Mouse (Mus musculus) gastrocnemius, adult 8-10 months (tissue): ENCODE results near the gene Nr2e3. TPM values are rescaled to one million over a fixed set of nuclear protein-coding genes. Genes with fewer than 3 reads are reported as not detected.
"Not testable (repeated sequence)": the region's sequence is repeated elsewhere in the genome, so short reads cannot be mapped to it uniquely, and the experiment has no call there.

ENCODE experiments used
- DNase-seq, 2 experiments: peaks; one replicate each; pipeline ENCODE4 v3.0.0; 2022; ENCODE audit warnings: low spot score in 2 of 2
- total RNA-seq, 4 experiments: library from RNA; stranded (reverse); gene quantifications; 2 replicates each; pipeline ENCODE4 v1.2.4; 2022

Nr2e3 gene
- total RNA-seq, 4 experiments from 2014 or later, result not detected

DNA sequence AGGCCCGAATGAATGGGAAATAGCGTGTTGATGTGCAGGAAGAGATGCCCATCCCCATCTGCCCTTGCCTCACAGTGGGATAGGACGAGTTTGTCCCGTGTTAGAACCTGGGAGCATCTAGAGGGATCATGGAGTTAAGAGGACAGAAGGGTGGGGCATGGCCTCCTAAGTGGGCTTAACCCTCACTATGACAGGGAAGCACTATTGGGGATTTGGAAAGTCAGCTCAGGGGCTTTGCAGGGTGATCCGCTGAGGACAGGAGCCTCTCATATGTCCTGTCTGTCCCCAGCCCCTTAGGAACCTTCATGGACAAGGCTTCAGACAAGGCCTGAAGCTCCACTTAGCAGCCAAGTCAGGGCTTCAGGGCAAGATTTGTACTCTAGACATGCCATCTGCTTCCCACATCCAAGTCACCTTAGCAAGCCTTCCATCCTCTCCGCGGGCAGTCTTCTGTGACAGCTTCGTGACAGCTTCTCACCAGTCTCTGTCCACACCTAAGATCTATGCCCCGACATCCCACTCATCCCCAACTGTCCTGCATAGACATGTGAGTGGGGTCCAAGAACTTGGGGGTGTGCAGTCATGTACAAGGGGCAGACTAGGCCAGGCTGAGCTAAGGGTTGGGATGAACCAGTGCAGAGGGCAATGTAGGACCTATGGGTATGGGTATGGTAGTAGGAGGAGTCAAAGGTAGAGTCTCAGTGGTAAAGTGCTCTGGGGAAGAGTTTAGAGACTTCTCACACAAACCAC is 9.3 kb downstream of the Nr2e3 start:
- DNase-seq, result no peak

DNA sequence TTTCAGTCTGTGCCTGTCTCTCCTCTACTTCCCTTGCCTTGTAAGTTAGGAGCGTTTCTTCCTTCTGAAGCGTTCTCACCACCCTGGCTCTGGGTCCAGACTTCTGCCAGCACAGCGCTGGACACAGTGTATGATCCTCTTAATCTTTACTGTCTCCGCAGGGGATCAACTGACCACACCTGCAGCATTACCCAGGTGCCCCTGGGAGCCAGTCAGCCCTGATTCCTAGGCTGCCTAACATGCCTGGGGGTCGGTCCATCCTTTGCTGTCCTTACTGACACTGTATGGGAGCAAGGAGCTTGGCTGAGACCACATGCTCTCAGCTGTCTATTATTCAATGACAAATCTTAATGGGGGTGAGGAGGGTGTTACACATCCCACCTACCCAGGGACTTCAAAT is 10.5 kb downstream of the Nr2e3 start:
- no peak for DNase-seq

DNA sequence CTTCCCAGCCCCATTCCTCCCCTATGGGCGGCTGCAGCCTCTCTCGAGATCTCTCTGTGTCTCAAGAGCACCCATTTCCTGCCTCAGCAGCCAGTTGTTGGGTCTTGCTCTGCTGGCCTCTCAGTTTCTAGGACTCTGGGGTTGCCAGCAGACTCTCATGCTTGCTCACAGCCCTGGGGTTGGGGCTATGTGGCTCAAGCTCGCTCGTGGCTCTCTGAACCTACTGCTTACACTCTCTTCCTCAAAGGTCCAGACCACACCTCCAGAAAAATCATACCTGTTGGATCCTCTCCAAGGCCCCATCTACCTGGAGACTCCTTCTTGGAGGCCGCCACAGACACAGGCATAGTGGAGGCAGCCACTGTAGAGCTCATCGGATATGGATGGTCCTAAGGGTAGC is 10.9 kb downstream of the Nr2e3 start:
- no peak for DNase-seq

DNA sequence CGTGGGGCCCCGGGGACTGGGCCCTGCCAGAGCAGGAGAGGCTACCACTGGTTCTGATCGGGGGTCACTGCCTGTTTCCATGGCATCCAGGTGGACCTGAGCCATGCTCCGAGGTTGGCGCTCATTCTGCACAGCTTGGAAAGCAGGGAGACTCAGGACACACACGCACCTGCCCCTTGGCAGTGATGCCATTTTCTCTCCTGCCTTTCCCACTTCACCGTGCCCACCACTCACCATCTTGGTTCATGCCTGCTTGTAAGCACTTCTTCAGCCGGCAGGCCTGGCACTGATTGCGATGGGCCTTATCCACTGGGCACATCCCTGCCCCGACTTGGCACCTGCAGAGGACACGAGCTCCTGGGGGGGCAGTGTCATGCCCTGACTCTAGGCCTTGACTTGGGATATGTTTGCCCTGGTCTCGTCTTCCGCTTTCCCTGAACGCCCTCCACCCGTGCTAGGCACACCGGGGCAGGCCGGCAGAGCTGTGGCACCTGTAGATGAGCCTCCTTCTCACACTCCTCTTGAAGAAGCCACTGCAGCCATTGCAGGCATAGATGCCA is 11.7 kb downstream of the Nr2e3 start:
- DNase-seq, result no peak

DNA sequence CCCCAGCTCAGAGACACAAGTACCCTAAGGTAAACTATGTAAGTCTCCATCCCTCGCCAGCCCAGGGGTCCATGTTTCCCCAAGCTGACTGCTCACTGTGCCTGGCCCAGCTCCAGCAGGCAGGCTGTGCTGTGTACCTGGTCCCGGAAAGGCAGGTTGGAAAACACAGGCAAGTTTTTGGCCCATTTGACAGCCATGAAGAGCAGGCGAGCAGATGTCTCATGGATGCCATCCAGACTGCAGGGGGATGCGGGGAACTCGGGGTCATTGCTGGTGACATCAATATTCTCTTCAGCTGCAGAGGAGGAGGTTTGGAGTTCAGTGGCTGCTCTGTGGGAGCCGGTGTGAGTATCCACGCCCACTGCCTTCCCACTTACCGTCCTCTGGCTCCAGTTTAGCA is 12.2 kb downstream of the Nr2e3 start:
- DNase-seq, result no peak

DNA sequence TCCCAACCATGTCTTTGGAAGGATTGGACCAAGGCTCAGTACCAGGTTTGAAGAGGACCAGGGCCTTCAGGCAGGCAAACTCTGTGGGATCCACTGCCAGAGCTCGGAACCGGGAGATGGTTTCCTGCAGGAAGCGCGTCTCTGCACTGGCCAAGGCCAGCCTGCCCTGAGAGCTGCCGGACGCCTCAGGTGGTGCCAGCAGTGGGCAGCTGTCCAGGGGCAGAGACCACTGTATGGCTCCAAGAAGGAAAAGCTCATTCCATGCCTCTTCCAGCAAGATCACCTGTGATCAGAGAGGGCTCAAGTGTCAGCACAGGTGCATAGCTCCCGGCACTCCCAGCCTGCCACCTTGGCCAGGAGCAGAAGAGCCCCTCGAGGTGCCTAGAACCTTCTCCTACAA is 13.2 kb downstream of the Nr2e3 start:
- no peak for DNase-seq

DNA sequence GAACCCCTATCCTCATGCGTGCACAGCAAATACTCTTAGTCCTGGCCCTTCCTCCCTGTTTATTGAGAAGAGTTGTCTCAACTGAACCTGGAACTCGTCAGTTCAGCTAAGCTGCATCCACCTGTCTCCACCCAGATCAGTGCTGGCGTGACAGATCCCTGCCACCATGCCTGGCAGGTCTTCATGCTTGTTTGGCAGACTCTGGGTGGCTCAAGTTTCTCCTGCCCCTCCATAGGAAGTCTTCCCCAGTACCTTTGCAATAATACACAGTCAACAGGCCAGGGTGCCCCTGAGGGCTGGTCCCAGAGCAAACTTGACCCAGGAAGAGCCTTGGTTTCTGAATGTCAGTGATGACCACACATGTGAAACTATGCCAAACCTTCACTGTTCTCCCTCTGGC is 15.2 kb downstream of the Nr2e3 start:
- DNase-seq, result no peak

DNA sequence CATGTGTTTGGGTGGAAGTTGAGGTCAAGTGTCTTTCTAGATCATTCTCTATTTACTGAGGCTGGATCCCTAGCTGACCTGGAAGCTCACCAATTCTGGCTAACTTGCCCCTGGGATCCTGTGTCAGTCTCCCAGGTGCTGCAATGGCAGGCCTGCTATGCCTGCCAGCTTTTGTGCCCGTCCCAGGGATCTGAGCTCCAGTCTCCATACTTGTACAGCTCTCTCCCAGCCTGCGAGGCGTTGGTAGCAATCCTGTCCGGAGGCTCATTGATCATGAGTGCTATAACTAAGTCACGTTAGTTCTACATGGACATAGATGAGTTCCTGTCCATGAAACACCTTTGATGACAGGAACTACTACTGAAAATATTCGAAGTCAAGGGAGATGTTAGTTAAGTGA is 16.6 kb downstream of the Nr2e3 start:
- no peak for DNase-seq

DNA sequence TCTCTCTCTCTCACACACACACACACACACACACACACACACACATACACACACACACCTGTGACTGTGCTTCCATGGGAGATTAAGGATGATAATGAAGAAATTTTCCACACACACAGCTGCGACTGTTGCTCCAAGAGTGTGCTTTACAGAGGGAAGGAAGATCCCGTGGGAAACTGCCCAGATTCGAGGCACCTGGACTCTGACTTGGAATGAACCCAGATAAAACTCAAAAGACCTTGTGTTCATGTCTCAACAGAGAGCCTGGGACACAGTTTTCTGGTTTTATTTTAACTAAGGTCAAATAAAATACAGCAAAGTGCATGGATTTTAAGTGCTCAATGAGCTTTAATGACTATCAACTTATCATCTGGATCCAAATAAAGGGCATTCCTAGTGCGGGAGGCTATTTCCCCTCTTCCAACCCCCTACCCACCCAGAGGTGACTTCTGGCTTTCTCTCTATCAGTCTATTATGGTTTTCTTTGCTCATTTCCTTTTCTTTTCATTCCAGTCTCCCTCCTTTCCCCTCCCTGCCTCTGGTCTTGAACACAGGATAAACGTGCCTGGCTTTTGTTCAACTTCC is 17.9 kb downstream of the Nr2e3 start:
- DNase-seq, result no peak

DNA sequence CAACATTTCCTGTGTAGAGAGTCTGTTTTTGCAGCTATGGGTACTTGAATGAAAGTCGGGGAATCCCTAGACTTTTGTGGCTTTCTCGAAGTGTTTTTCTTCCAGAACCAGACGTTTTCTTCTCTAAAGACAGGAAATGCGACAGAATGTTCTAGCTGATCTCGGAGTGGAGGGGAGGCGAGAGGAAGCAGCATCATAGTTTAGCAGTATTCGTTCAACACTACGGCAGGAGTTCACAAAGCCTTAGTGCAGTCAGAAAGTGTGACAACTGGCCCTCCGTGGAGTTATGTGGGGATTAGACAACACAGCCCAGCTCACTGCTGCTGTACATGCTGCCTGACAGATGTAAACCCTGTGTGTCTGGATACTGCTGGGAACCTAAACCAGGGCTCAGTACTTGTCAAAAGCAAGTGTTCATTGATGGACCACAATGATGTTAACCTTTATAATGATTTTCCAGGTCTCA is 18.5 kb downstream of the Nr2e3 start:
- DNase-seq, result no peak

DNA sequence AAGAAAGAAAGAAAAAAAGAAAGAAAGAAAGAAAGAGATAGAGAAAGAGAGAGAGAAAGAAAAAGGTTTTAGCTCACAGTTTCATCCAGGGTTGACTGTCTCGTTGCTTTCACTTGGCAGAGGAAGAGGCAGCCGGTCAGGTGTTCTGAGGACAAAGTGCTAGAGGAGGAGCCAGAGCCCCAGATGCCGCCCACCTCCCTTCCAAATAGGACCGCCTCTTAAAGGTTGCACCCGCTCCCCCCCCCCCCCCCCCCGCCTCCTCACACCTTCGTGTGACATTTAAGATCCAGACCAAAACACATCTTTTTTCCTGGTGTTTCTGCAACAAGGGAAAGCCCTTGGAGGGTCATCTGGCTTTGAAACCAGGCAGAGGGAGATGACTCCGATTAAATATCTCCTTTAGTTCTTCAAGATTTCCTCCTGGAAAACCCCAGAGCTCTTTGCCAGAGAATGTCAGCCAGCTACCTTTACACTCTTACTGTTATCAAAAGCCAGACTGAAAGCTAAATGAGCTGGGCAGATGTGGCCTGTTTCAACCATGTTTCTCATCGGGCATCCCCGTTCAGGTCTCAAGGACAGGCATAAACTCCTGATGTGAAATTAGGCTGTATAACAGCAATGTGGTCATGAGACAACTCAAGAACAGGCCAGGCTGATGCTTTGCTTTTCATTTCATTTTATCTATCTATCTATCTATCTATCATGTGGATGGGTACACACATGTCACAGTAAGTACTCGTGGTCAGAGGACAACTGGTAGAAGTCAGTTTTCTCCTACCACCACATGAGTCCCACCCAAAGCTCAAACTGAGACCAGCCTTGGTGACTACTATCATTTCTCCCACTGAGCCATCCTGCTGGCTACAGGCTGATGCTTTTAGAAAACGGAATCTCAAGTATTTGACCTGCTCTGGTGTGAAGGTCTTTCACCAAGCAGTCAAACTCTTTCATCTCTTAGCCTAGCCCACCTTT is 19.3 kb downstream of the Nr2e3 start:
- no peak for DNase-seq

DNA sequence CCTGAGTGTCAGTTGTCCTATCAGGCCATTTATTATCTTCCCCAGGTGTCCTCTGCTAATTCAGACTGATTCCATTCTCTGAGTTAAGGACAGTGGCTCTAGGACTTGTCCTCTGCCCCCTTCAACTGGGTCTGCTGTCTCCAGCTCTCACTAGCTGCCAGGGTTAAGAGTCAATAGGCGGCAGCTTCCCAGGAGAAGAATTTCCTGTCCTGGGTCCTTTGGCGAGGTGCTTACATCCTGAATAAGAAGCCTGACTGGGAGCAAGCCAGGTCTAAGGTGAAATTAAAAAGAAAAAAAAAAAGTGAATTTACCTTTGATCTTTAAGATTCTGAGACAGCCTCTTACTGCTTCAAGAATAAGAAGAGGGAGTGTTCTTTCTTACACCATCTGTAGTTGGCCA is 20.8 kb downstream of the Nr2e3 start:
- DNase-seq, result no peak

DNA sequence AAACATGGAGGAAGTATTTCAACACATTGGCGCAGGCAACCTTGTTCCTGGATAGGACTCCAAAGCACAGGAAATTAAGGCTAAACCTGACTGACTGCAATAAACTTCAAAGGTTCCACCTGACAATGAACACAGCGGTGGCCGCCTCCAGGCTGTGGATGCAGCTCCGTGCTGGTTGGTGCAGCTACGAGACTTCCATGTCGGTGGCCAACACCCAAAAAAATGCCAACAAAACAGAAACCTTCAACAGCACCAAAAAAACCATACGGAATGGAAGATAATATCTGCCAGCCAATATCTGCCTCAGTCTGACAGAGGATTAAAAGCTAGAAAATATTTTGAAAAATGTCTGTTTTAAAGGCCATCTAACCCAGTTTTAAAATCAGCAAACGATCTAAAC is 21.9 kb downstream of the Nr2e3 start:
- no peak for DNase-seq

DNA sequence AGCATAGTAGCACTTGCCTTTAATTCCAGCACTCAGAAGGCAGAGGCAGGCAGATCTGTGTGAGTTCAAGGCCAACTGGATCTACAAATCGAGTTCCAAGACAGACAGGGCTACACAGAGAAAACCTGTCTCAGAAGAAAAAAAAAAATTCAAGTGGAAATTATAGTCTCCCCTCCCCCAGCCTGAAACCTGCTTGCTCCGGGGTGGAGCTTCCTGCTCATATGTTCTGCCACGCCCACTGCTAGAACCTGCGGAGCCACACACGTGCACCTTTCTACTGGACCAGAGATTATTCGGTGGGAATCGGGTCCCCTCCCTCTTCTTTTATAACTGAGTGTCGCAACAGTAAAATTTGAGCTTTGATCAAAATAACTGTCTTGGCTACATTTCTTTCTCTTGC is 24.6 kb downstream of the Nr2e3 start:
- DNase-seq, result not testable (repeated sequence)

DNA sequence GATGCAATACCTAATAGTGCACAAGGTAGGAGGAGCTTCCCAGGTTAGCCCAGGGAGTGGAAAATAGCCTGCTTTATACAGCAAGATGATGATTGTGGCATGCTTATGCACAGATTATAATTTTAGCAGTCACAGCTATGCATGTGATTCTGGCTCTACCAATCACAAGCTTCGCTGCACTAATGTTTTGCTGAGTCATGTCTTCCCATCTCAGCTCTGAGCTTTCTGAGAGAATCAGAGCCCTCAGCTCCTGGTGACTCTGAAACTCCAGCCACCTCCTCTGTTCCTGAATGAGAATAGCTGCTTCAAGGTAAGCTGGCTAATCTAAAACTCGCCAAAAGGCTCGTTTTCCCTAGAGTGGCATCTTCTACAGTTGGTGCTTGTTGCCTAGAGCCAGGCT is 30.2 kb downstream of the Nr2e3 start:
- DNase-seq, result no peak

DNA sequence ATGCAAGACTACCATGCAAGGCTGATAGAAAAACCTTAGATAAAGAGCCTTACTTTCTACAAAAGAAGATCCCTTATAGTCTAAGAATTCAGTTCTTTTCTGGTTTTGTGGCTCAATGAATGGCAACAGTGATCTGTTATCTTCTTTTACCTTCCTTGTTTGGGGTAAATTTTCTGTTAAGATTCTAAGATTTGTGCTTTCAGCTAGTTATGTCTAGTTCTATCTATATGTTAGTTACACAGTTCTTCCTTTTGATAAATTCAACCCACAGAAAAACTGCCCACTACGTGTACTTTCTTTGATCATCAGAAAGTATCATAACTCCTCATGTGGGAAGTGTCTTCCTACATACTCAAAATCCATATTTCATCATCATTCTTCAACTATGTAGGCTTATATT is 45.7 kb downstream of the Nr2e3 start:
- DNase-seq, result no peak

DNA sequence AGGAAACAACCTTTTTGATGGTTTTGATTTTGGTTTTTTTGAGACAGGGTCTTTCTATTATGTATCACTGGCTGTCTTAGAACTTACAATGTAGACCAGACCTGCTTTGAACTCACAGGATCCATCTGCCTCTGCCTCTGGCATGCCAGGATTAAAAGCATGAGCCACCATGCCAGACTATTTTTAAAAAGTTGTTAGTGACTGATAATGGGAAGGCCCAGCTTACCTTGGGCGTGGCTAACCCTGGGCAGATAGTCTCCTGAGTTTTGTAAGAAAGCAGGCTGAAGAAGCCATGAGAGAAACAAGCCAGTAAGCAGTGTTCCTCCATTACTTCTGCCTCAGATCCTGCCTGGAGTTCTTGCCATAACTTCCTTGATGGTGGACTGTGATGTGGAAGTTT is 57.1 kb downstream of the Nr2e3 start:
- no peak for DNase-seq

Other genes with a start within 250 kb of the Nr2e3 start
- 10 to 100 TPM in 2 of 4 experiments, 1 to 10 TPM in 2; 9.6 to 15.8 (median 10.1) TPM for gene Senp8, start 209.9 kb downstream of the Nr2e3 start, total RNA-seq
- gene Myo9a, start 209.8 kb downstream of the Nr2e3 start, total RNA-seq, result 1 to 10 TPM; 7.1 to 8.6 (median 7.4) TPM